Mouse (Mus musculus): Measurements from ENCODE around the gene Rnd1. TPM values are rescaled to one million over a fixed set of nuclear protein-coding genes. Genes with fewer than 3 reads are reported as not detected.
A peak's percentile ranks its signal among the peaks of the same experiment; 100 is the strongest.

The Rnd1 gene
- total and polyA plus RNA-seq, 2 experiments from 2014 or later, result 16.2 to 26.7 TPM

DNA sequence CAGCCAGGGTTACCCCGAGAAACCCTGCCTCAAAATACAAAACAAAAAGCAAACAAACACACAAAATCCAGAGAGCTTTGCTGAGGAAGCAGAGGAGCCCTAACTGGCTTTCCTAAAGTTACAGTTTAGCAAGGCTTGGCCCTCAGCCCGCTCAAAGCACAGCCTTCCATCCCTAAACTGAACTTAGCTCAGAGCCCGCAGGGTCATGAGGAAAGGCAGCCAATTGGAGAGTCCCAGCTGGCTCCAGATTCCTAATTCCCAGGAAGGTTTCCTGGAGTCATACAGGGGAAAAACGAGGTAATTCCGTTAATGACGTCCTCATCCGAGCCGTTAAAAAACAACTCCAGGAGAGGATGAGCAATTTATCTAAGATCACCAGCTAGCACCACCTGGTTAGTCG is 18.5 kb upstream of the Rnd1 start:
- no peak for ATAC-seq
- H3K4me2 ChIP-seq (ENCODE audit: low read depth, low read length), result no peak overlapping the region

DNA sequence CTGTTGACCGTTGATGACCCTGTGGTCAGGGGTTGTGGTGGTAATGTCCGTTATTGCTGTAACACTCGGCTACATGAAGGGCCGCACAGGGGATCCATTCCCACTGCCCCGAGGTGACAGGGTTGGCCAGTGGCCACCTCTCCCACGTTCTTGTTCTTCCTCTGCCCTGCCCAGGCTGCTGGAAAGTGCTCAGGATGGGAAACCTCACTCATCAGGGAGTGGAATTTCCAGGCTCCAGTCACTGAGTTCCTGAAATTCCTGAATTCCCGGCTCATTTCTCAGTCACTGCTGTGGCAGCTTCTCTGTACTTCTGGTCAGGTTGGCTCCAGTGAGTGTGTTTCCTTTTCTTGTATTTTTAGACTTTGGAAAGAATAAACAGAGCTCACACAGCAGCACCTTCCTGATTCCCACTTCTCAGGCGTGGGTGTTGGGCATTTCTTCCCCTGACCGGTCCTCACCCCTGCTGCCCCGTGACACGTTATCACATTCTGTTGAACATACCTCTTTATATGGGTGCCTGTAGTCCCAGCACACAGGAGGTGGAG is 15.0 kb upstream of the Rnd1 start:
- DNase-seq (ENCODE audit: low spot score), result no peak
- H3K9me3 ChIP-seq (ENCODE audit: low read length), result no peaks in the 10 kb centered on the region
- no peaks in the 10 kb centered on the region for H3K36me3 ChIP-seq (ENCODE audit: insufficient read depth, low read length)
- no peaks in the 10 kb centered on the region for H3K27me3 ChIP-seq (ENCODE audit: insufficient read depth, low read length)
- no peak overlapping the region for H3K4me2 ChIP-seq (ENCODE audit: low read depth, low read length)
- no peak for TF ChIP-seq CTCF (IDR thresholded peaks at IDR 0.05; ENCODE audit: low read depth)
- no peak overlapping the region for H3K27ac ChIP-seq
- H3K4me3 ChIP-seq (ENCODE audit: low read length), result no peak overlapping the region
- peaks cover 6% of the 10 kb centered on the region; the same call in 1 of the 2 replicates for H3K4me1 ChIP-seq (ENCODE audit: insufficient read depth, low read length)
- WGBS, result 48% methylated on average over 11 of the region's 11 CpGs
- no peak for ATAC-seq
- no peak overlapping the region for H3K9ac ChIP-seq (replicated peaks; ENCODE audit: low read length)

More for the DNA sequence above, 18.5 kb upstream of the Rnd1 start:
- Histone ChIP-seq H3K4me3 (ENCODE audit: low read length) (no peak overlapping the region), H3K4me1 (ENCODE audit: insufficient read depth, low read length) (peaks cover 6% of the 10 kb centered on the region; the same call in 1 of the 2 replicates), H3K9ac (replicated peaks; ENCODE audit: low read length) (no peak overlapping the region), H3K27me3 (ENCODE audit: insufficient read depth, low read length) (no peaks in the 10 kb centered on the region), H3K27ac (no peak overlapping the region), H3K9me3 (ENCODE audit: low read length) (no peaks in the 10 kb centered on the region), H3K36me3 (ENCODE audit: insufficient read depth, low read length) (no peaks in the 10 kb centered on the region)
- WGBS, result 43% methylated on average over 9 of the region's 9 CpGs
- TF ChIP-seq CTCF (IDR thresholded peaks at IDR 0.05; ENCODE audit: low read depth), result no peak
- DNase-seq (ENCODE audit: low spot score), result no peak

DNA sequence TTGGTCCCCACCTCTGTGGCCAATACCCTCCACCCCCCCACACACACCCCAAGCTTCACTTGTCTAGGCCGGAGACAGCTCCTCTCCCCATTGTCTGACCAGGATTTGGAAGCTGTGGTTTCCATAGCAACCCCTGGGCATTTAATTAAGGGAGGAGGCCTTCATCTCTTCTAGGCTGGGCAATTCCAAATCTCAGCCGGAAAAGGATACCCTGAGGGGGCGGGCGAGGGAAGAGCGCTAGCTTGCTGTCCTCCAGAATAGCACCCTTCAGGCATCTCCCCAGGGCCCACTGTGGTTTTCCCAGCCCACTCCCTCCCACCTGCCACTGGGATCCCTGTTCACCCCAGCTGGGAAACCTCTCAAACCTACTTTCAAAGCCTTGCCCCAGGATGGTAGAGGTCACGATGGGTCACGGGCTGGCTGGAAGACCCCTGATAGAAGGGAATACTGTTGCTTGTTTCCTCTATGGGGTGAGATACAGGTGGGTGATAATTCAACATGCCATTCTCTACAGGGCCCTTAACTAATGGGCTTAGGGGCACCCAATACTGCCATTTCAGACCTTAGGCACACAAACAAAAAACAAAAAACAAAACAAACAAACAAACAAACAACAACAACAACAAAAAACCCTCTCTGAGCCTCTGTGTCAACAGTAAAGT is 14.4 kb upstream of the Rnd1 start:
- Histone ChIP-seq H3K27ac (no peak overlapping the region), H3K4me3 (ENCODE audit: low read length) (no peak overlapping the region), H3K4me1 (ENCODE audit: insufficient read depth, low read length) (peaks cover 6% of the 10 kb centered on the region; the same call in 1 of the 2 replicates), H3K36me3 (ENCODE audit: insufficient read depth, low read length) (no peaks in the 10 kb centered on the region), H3K9me3 (ENCODE audit: low read length) (no peaks in the 10 kb centered on the region), H3K4me2 (ENCODE audit: low read depth, low read length) (no peak overlapping the region), H3K9ac (replicated peaks; ENCODE audit: low read length) (no peak overlapping the region), H3K27me3 (ENCODE audit: insufficient read depth, low read length) (no peaks in the 10 kb centered on the region)
- no peak for TF ChIP-seq CTCF (IDR thresholded peaks at IDR 0.05; ENCODE audit: low read depth)
- DNase-seq (ENCODE audit: low spot score), result peak; percentile 72
- 0 out of 2 replicates have a peak, but pooled peaks have one; percentile 38 for ATAC-seq
- 13% methylated on average over 7 of the region's 7 CpGs for WGBS

DNA sequence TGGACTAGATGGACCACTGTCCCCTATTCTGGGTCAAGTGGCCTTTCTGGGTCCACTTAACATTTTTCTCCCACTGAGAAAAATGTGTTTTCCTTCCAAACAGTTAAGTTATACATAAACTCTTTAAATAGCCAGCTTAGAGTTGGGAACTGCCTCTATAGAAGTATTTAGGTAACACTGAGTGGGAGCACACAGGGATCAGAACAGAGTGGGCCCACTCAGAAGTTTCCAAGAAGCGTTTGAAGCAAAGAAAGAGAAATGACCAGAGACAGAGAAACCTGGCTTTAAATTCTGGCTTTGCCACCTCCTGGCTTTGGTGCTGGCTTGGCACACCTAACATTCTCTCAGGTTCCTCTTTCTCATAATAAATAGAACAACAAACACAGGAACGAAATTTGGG is 12.4 kb upstream of the Rnd1 start:
- Histone ChIP-seq H3K4me2 (ENCODE audit: low read depth, low read length) (no peak overlapping the region), H3K4me3 (ENCODE audit: low read length) (no peak overlapping the region), H3K36me3 (ENCODE audit: insufficient read depth, low read length) (no peaks in the 10 kb centered on the region), H3K4me1 (ENCODE audit: insufficient read depth, low read length) (peaks cover 6% of the 10 kb centered on the region; the same call in 1 of the 2 replicates), H3K9me3 (ENCODE audit: low read length) (no peaks in the 10 kb centered on the region), H3K9ac (replicated peaks; ENCODE audit: low read length) (no peak overlapping the region), H3K27me3 (ENCODE audit: insufficient read depth, low read length) (no peaks in the 10 kb centered on the region), H3K27ac (no peak overlapping the region)
- TF ChIP-seq CTCF (IDR thresholded peaks at IDR 0.05; ENCODE audit: low read depth), result no peak
- ATAC-seq (no peak), DNase-seq (ENCODE audit: low spot score) (no peak)
- WGBS, result 80% methylated on average over 2 of the region's 2 CpGs

DNA sequence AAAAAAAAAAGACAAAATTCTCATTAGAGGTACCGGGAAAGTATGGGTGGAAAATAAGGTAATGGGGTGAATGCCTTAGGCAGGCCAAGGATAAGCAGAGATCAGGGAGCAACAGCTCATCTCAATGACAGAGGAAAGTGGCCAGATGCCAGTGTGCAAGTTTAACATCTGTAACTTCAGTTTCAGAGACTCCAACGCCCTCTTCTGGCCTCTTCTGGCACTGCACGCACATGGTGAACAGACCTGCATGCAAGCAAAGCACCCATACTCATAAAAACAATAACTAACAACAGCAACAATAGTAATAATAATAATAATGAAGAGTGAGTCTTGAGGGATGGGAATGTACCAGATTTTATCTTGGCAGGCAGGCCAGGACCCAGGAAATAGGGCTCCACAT is 8.7 kb upstream of the Rnd1 start:
- H3K4me3 ChIP-seq (ENCODE audit: low read length), result no peak overlapping the region
- no peak for ATAC-seq
- 69% methylated on average over 3 of the region's 3 CpGs for WGBS
- H3K9me3 ChIP-seq (ENCODE audit: low read length), result no peaks in the 10 kb centered on the region
- no peaks in the 10 kb centered on the region for H3K36me3 ChIP-seq (ENCODE audit: insufficient read depth, low read length)
- H3K4me1 ChIP-seq (ENCODE audit: insufficient read depth, low read length), result no peaks in the 10 kb centered on the region
- no peak overlapping the region for H3K4me2 ChIP-seq (ENCODE audit: low read depth, low read length)
- H3K27ac ChIP-seq, result no peak overlapping the region
- H3K27me3 ChIP-seq (ENCODE audit: insufficient read depth, low read length), result no peaks in the 10 kb centered on the region
- peak; percentile 32; the same call in 1 of the 2 replicates for TF ChIP-seq CTCF (IDR thresholded peaks at IDR 0.05; ENCODE audit: low read depth)
- DNase-seq (ENCODE audit: low spot score), result no peak
- no peak overlapping the region for H3K9ac ChIP-seq (replicated peaks; ENCODE audit: low read length)

DNA sequence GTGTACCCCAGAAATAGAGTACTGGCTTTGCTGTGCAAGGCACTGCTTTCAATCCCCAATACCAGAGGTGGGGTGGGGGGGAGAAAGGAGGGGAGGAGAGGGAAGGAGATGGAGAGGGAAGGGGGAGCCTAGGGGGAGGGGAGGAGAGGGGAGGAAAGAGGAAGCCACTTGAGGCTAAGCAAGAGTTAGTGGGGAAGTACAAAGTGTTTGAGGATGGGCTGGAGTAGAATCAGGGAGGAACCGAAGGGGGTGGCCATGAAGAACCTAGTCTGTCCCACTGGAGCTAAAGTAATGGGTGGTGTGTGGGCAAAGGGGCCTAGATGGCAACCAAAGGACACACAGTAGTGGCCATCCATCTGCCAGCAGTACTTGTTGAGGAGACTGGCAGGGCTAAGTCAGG is 6.5 kb upstream of the Rnd1 start:
- ATAC-seq (no peak), DNase-seq (ENCODE audit: low spot score) (no peak)
- Histone ChIP-seq H3K27ac (no peak overlapping the region), H3K9me3 (ENCODE audit: low read length) (no peaks in the 10 kb centered on the region), H3K4me3 (ENCODE audit: low read length) (no peak overlapping the region), H3K4me2 (ENCODE audit: low read depth, low read length) (no peak overlapping the region), H3K36me3 (ENCODE audit: insufficient read depth, low read length) (no peaks in the 10 kb centered on the region), H3K27me3 (ENCODE audit: insufficient read depth, low read length) (no peaks in the 10 kb centered on the region), H3K9ac (replicated peaks; ENCODE audit: low read length) (no peak overlapping the region), H3K4me1 (ENCODE audit: insufficient read depth, low read length) (no peaks in the 10 kb centered on the region)
- 100% methylated on average over 1 of the region's 1 CpGs for WGBS
- TF ChIP-seq CTCF (IDR thresholded peaks at IDR 0.05; ENCODE audit: low read depth), result no peak

DNA sequence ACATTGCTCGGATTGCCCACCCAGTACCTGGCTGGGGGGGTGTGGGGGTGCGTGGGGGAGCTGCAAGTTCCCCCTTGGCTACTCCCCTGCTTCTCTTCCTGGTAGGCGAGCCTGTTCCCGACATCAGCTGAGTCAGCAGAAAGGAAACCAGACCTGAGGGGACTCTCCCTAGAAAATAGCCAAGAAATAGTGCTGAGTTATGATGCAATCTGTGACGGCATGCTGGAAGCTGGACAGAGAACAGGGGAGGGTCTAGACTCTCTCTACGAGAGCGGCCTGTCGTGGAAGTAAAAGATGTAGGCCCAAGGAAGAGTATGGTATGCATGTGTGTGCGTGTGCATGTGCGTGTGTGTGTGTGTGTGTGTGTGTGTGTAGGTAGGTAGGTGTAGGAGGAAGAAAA is 5.9 kb upstream of the Rnd1 start:
- TF ChIP-seq CTCF (IDR thresholded peaks at IDR 0.05; ENCODE audit: low read depth), result no peak
- Histone ChIP-seq H3K27me3 (ENCODE audit: insufficient read depth, low read length) (no peaks in the 10 kb centered on the region), H3K9me3 (ENCODE audit: low read length) (no peaks in the 10 kb centered on the region), H3K4me3 (ENCODE audit: low read length) (no peak overlapping the region), H3K4me1 (ENCODE audit: insufficient read depth, low read length) (no peaks in the 10 kb centered on the region), H3K27ac (no peak overlapping the region), H3K4me2 (ENCODE audit: low read depth, low read length) (no peak overlapping the region), H3K9ac (replicated peaks; ENCODE audit: low read length) (no peak overlapping the region), H3K36me3 (ENCODE audit: insufficient read depth, low read length) (no peaks in the 10 kb centered on the region)
- DNase-seq (ENCODE audit: low spot score), result no peak
- ATAC-seq, result no peak
- WGBS, result 65% methylated on average over 10 of the region's 10 CpGs

Data from hindbrain, postnatal 0 days (tissue).